Mouse (Mus musculus): ENCODE data around the gene Yjefn3. TPM values are rescaled to one million over a fixed set of nuclear protein-coding genes. Genes with fewer than 3 reads are reported as not detected.
"Not testable (repeated sequence)": the region's sequence is repeated elsewhere in the genome, so short reads cannot be mapped to it uniquely, and the experiment has no call there.

Yjefn3 gene
- polyA plus RNA-seq (2012; ENCODE audit: insufficient read depth, insufficient read length, low replicate concordance, missing spikeins), result not detected in 2 replicates

DNA sequence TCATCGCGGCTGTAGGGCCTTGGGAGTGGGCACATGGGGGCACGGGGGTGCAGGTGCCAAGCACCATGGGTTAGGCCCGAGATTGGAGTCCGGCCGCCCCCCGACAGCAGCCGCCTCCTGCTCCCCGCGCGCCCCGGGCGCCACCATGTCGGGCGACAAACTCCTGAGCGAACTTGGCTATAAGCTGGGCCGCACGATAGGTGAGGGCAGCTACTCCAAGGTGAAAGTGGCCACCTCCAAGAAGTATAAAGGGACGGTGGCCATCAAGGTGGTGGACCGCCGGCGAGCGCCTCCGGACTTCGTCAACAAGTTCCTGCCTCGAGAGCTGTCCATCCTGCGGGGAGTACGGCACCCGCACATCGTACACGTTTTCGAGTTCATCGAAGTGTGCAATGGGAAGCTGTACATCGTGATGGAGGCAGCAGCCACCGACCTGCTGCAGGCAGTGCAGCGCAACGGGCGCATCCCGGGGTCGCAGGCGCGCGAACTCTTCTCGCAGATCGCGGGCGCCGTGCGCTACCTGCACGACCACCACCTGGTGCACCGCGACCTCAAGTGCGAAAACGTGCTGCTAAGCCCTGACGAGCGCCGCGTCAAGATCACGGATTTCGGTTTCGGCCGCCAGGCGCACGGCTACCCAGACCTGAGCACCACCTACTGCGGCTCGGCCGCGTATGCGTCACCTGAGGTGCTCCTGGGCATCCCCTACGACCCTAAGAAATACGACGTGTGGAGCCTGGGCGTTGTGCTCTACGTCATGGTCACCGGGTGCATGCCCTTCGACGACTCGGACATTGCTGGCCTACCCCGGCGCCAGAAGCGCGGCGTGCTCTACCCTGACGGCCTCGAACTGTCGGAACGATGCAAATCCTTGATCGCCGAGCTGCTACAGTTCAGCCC, at the start of gene Yjefn3, which contains the start of the genes Tssk6 and Ndufa13:
Gene Yjefn3 (minus strand): TSS at position 550 of the 900 bp plus-strand sequence.
Gene Tssk6 (plus strand): TSS at position 22 of the 900 bp plus-strand sequence.
Gene Ndufa13 (minus strand): TSS at position 396 of the 900 bp plus-strand sequence.
- Histone ChIP-seq H3K27ac (ENCODE audit: insufficient read depth, low read depth, low read length) (peak within 1 kb of the TSS; percentile 81), H3K4me3 (ENCODE audit: insufficient read depth, low read depth, low read length) (peak within 1 kb of the TSS; percentile 80), H3K4me1 (ENCODE audit: control insufficient read depth, insufficient read depth, low read length) (peaks cover 29% of the 10 kb centered on the region)
- TF ChIP-seq CTCF (IDR thresholded peaks at IDR 0.05; ENCODE audit: insufficient read depth, low read depth, low read length) (no peak), POLR2A (IDR thresholded peaks at IDR 0.05; ENCODE audit: insufficient read depth, low read depth, low read length) (no peak)
- 4% methylated on average over 89 of the region's 89 CpGs for WGBS

DNA sequence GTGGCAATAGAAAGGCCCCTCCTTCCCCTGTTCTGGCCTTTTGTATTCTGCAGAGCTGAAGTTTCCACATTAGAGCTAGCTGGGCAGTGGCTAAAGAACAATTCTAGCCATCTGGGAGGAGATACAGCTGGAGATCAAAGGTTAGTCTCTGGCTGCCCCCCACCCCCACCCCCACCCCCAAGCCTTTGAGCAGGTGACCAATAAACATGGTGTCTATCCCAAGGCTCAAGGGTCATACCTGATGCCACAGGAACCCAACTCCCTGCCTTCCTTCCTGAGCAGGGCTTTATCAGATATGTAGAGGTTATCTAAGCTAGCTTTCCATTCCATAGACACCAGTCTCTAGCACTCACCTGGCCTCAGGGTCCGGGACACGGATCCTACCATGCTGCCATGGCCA, 47.8 kb upstream of the Yjefn3 start:
- H3K4me1 ChIP-seq (ENCODE audit: control insufficient read depth, insufficient read depth, low read length), result peaks cover 3% of the 10 kb centered on the region; the same call in 1 of the 2 replicates
- H3K4me3 ChIP-seq (ENCODE audit: insufficient read depth, low read depth, low read length), result no peak overlapping the region
- no peak overlapping the region for H3K27ac ChIP-seq (ENCODE audit: insufficient read depth, low read depth, low read length)
- TF ChIP-seq POLR2A (IDR thresholded peaks at IDR 0.05; ENCODE audit: insufficient read depth, low read depth, low read length) (no peak), CTCF (IDR thresholded peaks at IDR 0.05; ENCODE audit: insufficient read depth, low read depth, low read length) (no peak)
- 97% methylated on average over 2 of the region's 2 CpGs for WGBS

DNA sequence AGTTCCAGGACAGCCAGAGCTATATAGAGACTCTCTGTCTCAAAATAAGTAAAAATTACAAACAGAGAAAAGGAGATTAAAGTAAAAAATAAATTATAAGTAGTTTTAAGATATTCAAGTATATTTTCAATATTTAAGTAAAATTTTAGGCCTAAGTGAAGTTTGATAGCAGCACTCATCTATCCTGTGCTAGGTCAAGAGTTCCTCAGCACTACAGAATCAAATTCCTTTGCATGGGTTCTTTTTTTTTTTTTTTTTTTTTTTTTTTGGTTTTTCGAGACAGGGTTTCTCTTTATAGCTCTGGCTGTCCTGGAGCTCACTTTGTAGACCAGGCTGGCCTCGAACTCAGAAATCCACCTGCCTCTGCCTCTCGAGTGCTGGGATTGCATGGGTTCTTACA, 40.0 kb upstream of the Yjefn3 start:
- not testable (repeated sequence) for H3K4me1 ChIP-seq (ENCODE audit: control insufficient read depth, insufficient read depth, low read length); H3K27ac ChIP-seq (ENCODE audit: insufficient read depth, low read depth, low read length)
- 85% methylated on average over 3 of the region's 3 CpGs for WGBS

DNA sequence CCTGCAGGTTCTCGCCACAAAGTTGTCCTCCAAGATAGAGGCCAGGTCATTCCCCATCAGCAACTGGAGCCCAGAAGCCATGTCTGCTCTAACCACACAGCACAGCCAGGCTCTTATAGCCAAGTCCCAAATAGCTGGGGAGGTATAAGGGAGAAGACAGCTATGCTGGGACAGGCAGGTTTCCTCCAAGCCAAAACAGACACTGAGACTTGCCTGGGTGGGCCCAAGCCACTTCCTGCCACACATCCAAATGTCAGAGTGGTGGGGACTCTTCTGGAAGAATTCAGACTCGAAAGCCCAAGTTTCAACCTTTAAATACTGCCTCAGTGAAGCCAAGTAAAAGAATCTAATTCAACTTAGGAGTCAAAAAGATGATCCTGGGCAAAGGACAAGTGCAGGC, 37.9 kb upstream of the Yjefn3 start:
- Histone ChIP-seq H3K27ac (ENCODE audit: insufficient read depth, low read depth, low read length) (no peak overlapping the region), H3K4me1 (ENCODE audit: control insufficient read depth, insufficient read depth, low read length) (peaks cover 4% of the 10 kb centered on the region; the same call in 1 of the 2 replicates), H3K4me3 (ENCODE audit: insufficient read depth, low read depth, low read length) (no peak overlapping the region)
- TF ChIP-seq POLR2A (IDR thresholded peaks at IDR 0.05; ENCODE audit: insufficient read depth, low read depth, low read length) (no peak), CTCF (IDR thresholded peaks at IDR 0.05; ENCODE audit: insufficient read depth, low read depth, low read length) (no peak)
- WGBS, result 94% methylated on average over 2 of the region's 2 CpGs

More for the DNA sequence above, 40.0 kb upstream of the Yjefn3 start:
- H3K4me3 ChIP-seq (ENCODE audit: insufficient read depth, low read depth, low read length), result not testable (repeated sequence)

DNA sequence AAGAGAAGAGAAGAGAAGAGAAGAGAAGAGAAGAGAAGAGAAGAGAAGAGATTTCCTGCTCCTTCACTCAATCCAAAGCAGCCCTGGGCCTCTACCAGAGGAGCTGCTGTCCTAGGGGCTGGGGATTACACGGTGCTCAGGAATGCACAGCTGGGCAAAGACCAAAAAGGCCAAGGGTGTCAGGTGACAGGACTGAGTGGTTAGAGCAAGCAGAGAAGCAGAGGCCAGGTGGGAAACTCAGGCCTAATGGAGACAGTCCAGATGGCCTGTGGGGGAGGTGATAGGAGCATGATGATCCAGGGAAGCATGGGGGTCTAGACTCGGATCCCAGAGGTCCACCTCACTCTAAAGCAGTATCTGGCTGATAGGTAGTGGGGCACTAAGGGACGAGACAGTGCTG, 37.1 kb upstream of the Yjefn3 start:
- Histone ChIP-seq H3K4me3 (ENCODE audit: insufficient read depth, low read depth, low read length) (no peak overlapping the region), H3K27ac (ENCODE audit: insufficient read depth, low read depth, low read length) (no peak overlapping the region), H3K4me1 (ENCODE audit: control insufficient read depth, insufficient read depth, low read length) (peaks cover 4% of the 10 kb centered on the region; the same call in 1 of the 2 replicates)
- TF ChIP-seq POLR2A (IDR thresholded peaks at IDR 0.05; ENCODE audit: insufficient read depth, low read depth, low read length), result no peak
- no peak for TF ChIP-seq CTCF (IDR thresholded peaks at IDR 0.05; ENCODE audit: insufficient read depth, low read depth, low read length)
- WGBS, result 62% methylated on average over 3 of the region's 3 CpGs

DNA sequence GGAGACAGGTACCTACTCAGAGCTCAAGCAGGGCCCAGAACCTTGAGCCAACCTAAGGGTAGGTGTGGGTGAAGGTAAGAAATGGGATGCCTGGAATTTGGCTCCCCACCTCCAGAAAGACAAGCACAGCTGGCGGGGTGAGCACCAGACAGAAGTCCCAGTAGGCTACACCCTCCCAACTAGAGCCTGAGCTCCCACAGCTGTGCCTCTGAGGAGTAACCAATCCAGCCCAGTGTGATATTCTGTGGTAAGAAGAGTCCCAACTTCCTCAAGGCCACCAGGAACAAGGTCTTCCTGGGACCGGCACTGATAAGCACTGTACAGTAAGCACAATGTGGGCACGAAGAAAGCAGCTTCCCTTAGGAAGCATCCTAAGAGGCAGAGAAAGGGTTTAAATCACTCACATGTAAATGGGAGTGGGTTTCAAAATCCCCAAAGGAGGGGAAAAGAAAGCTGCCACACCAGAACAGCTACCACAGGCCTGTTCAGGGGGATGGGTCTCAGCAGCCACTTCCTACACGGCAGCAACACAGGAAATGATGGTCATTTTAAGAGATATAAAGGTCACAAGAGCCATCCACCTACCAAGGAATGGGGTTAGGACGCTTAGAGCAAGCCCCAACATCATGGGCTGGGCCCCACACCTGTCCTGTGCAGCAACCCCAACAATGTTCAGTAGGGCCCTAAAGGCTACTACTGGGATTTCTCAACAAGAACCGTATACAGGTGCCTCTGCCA, 35.9 kb upstream of the Yjefn3 start:
- H3K4me3 ChIP-seq (ENCODE audit: insufficient read depth, low read depth, low read length), result no peak overlapping the region
- WGBS, result 92% methylated on average over 6 of the region's 6 CpGs
- H3K4me1 ChIP-seq (ENCODE audit: control insufficient read depth, insufficient read depth, low read length), result peaks cover 4% of the 10 kb centered on the region; the same call in 1 of the 2 replicates
- H3K27ac ChIP-seq (ENCODE audit: insufficient read depth, low read depth, low read length), result no peak overlapping the region
- TF ChIP-seq POLR2A (IDR thresholded peaks at IDR 0.05; ENCODE audit: insufficient read depth, low read depth, low read length) (no peak), CTCF (IDR thresholded peaks at IDR 0.05; ENCODE audit: insufficient read depth, low read depth, low read length) (no peak)

DNA sequence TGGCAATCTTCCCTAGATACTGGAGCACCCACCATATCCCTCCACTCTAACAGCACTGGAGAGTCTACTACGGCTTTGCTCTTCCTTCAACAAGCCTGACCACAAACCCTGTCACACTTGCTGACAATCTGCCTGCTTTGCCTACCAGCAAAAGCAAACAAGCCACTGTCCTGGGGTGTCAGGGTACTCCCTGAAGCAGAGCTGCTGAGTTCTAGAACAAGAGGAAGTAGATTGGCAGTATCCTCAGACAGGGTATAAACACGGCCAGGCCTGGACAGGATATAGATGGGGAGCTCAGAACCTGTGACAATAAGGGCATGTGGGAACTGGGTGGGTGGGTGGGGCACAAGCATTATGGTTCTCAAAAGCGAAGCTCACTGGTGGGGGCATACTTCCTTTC, 35.0 kb upstream of the Yjefn3 start:
- Histone ChIP-seq H3K27ac (ENCODE audit: insufficient read depth, low read depth, low read length) (no peak overlapping the region), H3K4me3 (ENCODE audit: insufficient read depth, low read depth, low read length) (no peak overlapping the region), H3K4me1 (ENCODE audit: control insufficient read depth, insufficient read depth, low read length) (peaks cover 4% of the 10 kb centered on the region; the same call in 1 of the 2 replicates)
- 85% methylated on average over 3 of the region's 3 CpGs for WGBS
- TF ChIP-seq CTCF (IDR thresholded peaks at IDR 0.05; ENCODE audit: insufficient read depth, low read depth, low read length) (no peak), POLR2A (IDR thresholded peaks at IDR 0.05; ENCODE audit: insufficient read depth, low read depth, low read length) (no peak)

DNA sequence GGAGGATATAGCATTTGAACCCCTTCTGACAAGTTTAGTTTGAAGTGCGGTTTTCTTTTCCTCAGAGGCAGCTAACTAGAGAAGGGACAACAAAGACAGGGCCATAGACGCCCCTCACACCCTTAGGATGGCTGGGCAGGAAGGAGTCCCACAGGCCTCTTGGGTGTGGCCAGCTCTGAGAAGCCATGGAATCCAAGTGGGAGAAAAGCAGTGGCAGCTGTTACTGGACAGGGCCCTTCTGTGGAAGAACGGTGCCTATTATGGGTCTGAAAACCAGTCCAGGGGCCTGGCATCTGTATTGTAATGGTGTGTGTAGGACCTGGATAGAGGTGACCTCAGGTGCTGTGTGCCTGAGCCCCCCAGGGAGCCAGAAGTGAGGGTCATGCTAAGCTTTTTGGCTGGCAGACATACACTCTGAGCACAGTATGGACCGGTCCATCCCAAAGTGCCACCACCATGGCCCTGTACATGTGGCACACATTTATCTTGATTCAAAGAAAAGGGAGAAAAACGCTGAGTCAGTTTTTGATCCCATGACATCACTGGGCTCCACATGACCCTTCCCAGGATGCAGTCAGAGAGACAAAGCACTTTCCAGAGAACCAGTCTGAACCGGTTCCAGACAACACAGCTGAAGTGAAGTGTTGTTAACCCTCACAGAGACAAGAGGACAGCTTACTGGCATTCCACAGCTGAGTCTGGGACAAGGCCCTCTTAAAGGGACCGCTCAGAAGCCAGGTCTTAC, 33.7 kb upstream of the Yjefn3 start:
- H3K27ac ChIP-seq (ENCODE audit: insufficient read depth, low read depth, low read length), result no peak overlapping the region
- WGBS, result 55% methylated on average over 7 of the region's 7 CpGs
- H3K4me1 ChIP-seq (ENCODE audit: control insufficient read depth, insufficient read depth, low read length), result peaks cover 4% of the 10 kb centered on the region; the same call in 1 of the 2 replicates
- TF ChIP-seq CTCF (IDR thresholded peaks at IDR 0.05; ENCODE audit: insufficient read depth, low read depth, low read length) (no peak), POLR2A (IDR thresholded peaks at IDR 0.05; ENCODE audit: insufficient read depth, low read depth, low read length) (no peak)
- H3K4me3 ChIP-seq (ENCODE audit: insufficient read depth, low read depth, low read length), result no peak overlapping the region
